Mouse (Mus musculus) brain, embryonic 14.5 days (tissue): ENCODE measurements around the gene Ap1b1.

Experiments
- CTCF ChIP-seq: fragments of 200-500 bp; IDR thresholded peaks from 2 replicates; pipeline ENCODE4 v1.5.1; 2012; ENCODE audit warnings: inconsistent platforms, mild to moderate bottlenecking, moderate library complexity, borderline replicate concordance; ENCODE audit not compliant: insufficient read depth, insufficient read length; ENCODE audit errors: extremely low read depth
- POLR2A ChIP-seq: fragments of 200-500 bp; IDR thresholded peaks from 2 replicates; pipeline ENCODE4 v1.6.1; 2012; ENCODE audit warnings: mild to moderate bottlenecking, inconsistent platforms, borderline replicate concordance; ENCODE audit not compliant: poor library complexity, insufficient read depth, insufficient read length, severe bottlenecking; ENCODE audit errors: extremely low read depth

DNA sequence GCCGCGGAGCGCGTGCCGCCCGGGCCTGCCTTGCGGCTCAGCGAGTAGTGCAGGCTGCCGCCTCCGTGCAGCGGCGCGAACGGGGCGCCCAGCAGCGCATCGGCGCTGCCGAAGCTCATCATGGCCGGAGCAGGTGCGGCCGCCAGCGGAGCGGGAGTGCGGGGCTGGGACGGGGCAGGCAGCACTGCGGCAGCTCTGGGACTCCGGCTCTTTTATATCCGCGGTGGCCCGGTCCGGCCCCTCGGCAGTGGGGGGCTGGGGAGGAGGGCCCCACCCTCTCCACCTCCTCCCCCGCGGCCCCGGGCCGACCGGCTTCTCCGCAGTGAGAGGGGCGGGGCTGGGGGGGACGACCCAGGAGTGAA, 38.8 kb upstream of the Ap1b1 start, which contains the start of gene Nefh:
- TF ChIP-seq CTCF (no peak), POLR2A (no peak)
